Mouse (Mus musculus): ENCODE results near the gene Shb. TPM values are rescaled to one million over a fixed set of nuclear protein-coding genes. Genes with fewer than 3 reads are reported as not detected.
A peak's percentile ranks its signal among the peaks of the same experiment; 100 is the strongest.

Shb gene
- polyA plus RNA-seq, 1 experiment from 2014 or later = 11.3 TPM

DNA sequence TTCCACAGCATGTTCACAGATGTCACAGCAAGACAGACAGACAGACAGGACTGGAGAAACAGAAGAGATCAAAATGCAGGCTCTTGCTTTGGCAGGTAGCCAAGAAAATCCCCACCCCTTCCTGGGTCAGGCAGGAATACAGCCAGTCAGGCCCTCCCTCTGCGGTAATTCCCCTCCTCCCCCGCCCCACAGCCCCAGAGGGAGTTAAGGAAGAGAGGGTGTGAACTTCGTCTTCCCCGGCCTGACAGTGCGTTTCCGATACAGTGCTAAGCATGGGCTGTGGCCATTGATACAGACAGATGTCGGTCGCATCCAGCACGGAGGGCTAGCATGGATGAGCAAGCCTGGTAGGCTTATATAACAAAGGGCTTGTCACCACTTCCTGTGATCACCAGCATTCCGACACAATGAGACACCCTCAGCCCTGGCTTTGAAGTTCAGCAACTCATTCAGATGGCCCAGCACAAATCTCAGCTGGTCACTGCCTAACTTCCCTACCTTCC is 18.4 kb downstream of the Shb start:
- DNase-seq (ENCODE audit: low spot score) = peak; percentile 81
- H3K4me1 ChIP-seq (ENCODE audit: control insufficient read depth, insufficient read depth, low read length) = peaks cover 43% of the 10 kb centered on the region
- ATAC-seq (ENCODE audit: low read depth) = peak; percentile 74
- no peak overlapping the region for H3K4me3 ChIP-seq (ENCODE audit: low read depth, low read length)
- no peak overlapping the region for H3K9ac ChIP-seq (ENCODE audit: low read depth, low read length)
- peak overlapping the region; percentile 31 for H3K4me2 ChIP-seq (ENCODE audit: low read depth, low read length)
- 5% methylated on average over 9 of the region's 10 CpGs for WGBS
- H3K36me3 ChIP-seq (ENCODE audit: control insufficient read depth, insufficient read depth, low read length) = no peaks in the 10 kb centered on the region
- H3K9me3 ChIP-seq (ENCODE audit: control insufficient read depth, low read length) = no peaks in the 10 kb centered on the region
- peak overlapping the region; percentile 61 for H3K27ac ChIP-seq (replicated peaks; ENCODE audit: low read depth, low read length)
- no peaks in the 10 kb centered on the region for H3K27me3 ChIP-seq (replicated peaks; ENCODE audit: control insufficient read depth, insufficient read depth, low read length)

DNA sequence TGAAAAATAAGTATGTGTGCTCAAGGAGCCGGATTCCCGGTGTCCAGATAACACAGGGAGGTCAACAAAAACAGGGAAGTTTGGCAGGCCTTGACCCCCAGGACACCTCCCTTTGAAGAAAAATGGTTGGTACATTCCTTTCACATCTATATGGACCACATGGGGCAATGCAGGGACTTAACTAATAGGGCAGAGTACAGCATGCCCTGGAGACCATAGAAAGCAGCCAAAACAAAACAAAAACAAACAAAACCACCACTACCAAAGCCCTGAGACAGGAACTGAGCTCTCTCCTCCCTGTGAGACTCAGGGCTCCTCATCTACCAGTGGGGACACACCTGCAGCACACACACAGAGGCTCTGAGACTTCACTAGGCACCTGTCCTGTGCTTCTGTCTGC is 18.9 kb downstream of the Shb start:
- H3K9ac ChIP-seq (ENCODE audit: low read depth, low read length) = no peak overlapping the region
- H3K4me2 ChIP-seq (ENCODE audit: low read depth, low read length) = peak overlapping the region; percentile 31; the same call in 1 of the 2 replicates
- no peaks in the 10 kb centered on the region for H3K36me3 ChIP-seq (ENCODE audit: control insufficient read depth, insufficient read depth, low read length)
- peak overlapping the region; percentile 61 for H3K27ac ChIP-seq (replicated peaks; ENCODE audit: low read depth, low read length)
- DNase-seq (ENCODE audit: low spot score) = no peak
- WGBS = 58% methylated on average over 2 of the region's 2 CpGs
- H3K4me1 ChIP-seq (ENCODE audit: control insufficient read depth, insufficient read depth, low read length) = peaks cover 45% of the 10 kb centered on the region
- no peak overlapping the region for H3K4me3 ChIP-seq (ENCODE audit: low read depth, low read length)
- H3K9me3 ChIP-seq (ENCODE audit: control insufficient read depth, low read length) = no peaks in the 10 kb centered on the region
- ATAC-seq (ENCODE audit: low read depth) = peak; percentile 16
- H3K27me3 ChIP-seq (replicated peaks; ENCODE audit: control insufficient read depth, insufficient read depth, low read length) = no peaks in the 10 kb centered on the region

DNA sequence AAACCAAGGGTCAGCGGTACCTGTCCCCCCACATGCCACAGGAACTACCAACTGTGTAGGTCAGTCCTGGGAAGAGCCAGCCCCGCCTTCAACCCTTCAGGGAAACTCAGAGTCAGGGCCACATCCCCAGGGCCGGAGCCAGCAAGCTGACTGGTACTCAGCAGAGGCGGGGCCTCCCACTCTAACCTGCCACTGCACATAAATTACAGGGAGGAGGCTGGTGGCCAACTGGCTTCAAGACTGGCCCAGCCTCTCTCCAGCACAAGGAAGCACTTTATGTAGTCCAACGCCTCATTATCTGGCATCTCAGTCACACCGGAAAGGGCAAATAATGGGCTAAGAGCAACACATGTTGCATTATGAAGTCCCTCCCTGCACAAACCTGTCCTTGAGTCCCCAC is 22.1 kb downstream of the Shb start:
- WGBS = 51% methylated on average over 5 of the region's 6 CpGs
- H3K27me3 ChIP-seq (replicated peaks; ENCODE audit: control insufficient read depth, insufficient read depth, low read length) = no peaks in the 10 kb centered on the region
- H3K9me3 ChIP-seq (ENCODE audit: control insufficient read depth, low read length) = no peaks in the 10 kb centered on the region
- no peak overlapping the region for H3K4me3 ChIP-seq (ENCODE audit: low read depth, low read length)
- H3K4me2 ChIP-seq (ENCODE audit: low read depth, low read length) = no peak overlapping the region
- no peaks in the 10 kb centered on the region for H3K36me3 ChIP-seq (ENCODE audit: control insufficient read depth, insufficient read depth, low read length)
- no peak overlapping the region for H3K27ac ChIP-seq (replicated peaks; ENCODE audit: low read depth, low read length)
- DNase-seq (ENCODE audit: low spot score) (no peak), ATAC-seq (ENCODE audit: low read depth) (no peak)
- peaks cover 56% of the 10 kb centered on the region for H3K4me1 ChIP-seq (ENCODE audit: control insufficient read depth, insufficient read depth, low read length)
- no peak overlapping the region for H3K9ac ChIP-seq (ENCODE audit: low read depth, low read length)

DNA sequence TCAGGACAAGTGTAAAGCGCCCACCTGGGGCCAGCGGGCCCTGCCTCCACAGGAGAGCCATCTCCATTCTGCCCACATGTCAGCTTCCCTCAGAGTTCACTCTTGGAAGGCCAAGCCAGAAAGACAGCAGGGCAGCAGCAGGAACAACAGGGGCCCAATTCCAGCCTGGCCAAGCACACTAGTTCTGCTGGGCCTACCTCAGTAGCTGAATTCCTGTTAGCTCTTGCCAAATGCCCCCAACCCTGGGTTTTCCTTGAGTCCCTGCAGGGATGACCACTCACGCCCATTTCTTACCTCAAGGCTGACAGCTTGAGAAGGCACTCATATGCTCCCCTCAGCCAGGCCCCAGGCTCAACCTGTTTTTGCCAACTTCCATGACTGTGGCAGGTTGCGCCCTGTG is 22.9 kb downstream of the Shb start:
- no peak for DNase-seq (ENCODE audit: low spot score)
- 65% methylated on average over 3 of the region's 4 CpGs for WGBS
- Histone ChIP-seq H3K9me3 (ENCODE audit: control insufficient read depth, low read length) (no peaks in the 10 kb centered on the region), H3K4me2 (ENCODE audit: low read depth, low read length) (no peak overlapping the region), H3K4me3 (ENCODE audit: low read depth, low read length) (no peak overlapping the region), H3K4me1 (ENCODE audit: control insufficient read depth, insufficient read depth, low read length) (peaks cover 51% of the 10 kb centered on the region), H3K27me3 (replicated peaks; ENCODE audit: control insufficient read depth, insufficient read depth, low read length) (no peaks in the 10 kb centered on the region), H3K9ac (ENCODE audit: low read depth, low read length) (no peak overlapping the region), H3K36me3 (ENCODE audit: control insufficient read depth, insufficient read depth, low read length) (no peaks in the 10 kb centered on the region), H3K27ac (replicated peaks; ENCODE audit: low read depth, low read length) (no peak overlapping the region; the same call in 1 of the 2 replicates)
- no peak for ATAC-seq (ENCODE audit: low read depth)

DNA sequence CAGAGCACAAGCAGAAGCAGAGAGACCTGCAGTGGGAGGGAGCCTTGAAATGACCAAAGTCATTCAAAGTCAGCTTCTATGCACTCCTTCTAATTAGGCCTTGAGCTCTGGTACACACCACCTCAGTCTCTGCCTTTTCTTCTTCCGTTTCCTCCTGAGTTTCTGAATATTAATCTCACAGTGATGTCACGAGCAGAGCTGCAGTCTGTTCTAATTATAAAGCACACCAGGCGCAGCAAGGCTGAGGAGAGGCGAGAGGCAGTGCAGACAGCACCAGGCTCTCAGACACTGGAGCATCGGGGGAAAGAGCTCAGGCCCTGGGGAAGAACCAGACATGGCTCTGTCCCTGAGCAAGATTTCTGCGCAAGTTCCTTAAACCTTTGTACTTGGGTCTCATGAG is 23.8 kb downstream of the Shb start:
- ATAC-seq (ENCODE audit: low read depth) = no peak
- H3K4me2 ChIP-seq (ENCODE audit: low read depth, low read length) = no peak overlapping the region
- H3K4me3 ChIP-seq (ENCODE audit: low read depth, low read length) = no peak overlapping the region
- H3K27ac ChIP-seq (replicated peaks; ENCODE audit: low read depth, low read length) = no peak overlapping the region; the same call in 1 of the 2 replicates
- no peaks in the 10 kb centered on the region for H3K9me3 ChIP-seq (ENCODE audit: control insufficient read depth, low read length)
- H3K36me3 ChIP-seq (ENCODE audit: control insufficient read depth, insufficient read depth, low read length) = no peaks in the 10 kb centered on the region
- H3K27me3 ChIP-seq (replicated peaks; ENCODE audit: control insufficient read depth, insufficient read depth, low read length) = no peaks in the 10 kb centered on the region
- 41% methylated on average over 6 of the region's 6 CpGs for WGBS
- DNase-seq (ENCODE audit: low spot score) = no peak
- H3K4me1 ChIP-seq (ENCODE audit: control insufficient read depth, insufficient read depth, low read length) = peaks cover 46% of the 10 kb centered on the region
- H3K9ac ChIP-seq (ENCODE audit: low read depth, low read length) = no peak overlapping the region

DNA sequence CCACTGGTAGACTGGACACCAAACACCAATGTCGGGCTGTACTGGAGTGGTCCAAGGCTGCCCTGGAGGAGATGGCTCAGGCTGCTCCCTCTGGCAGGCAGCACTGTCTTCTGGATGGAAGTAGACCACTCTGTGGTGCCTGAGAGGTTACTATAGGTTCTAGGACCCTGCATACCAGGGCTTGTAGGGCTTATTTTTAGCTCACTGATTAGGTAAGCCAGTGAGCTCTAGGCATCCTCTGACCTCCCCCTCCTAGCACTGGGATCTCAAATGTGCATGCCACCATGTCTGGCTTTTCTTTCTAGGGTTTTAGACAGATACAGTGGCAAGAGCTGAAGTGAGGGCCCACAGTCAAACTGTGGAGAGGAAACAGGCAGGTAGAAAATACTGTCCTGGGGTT is 24.8 kb downstream of the Shb start:
- Histone ChIP-seq H3K4me1 (ENCODE audit: control insufficient read depth, insufficient read depth, low read length) (peaks cover 42% of the 10 kb centered on the region), H3K9me3 (ENCODE audit: control insufficient read depth, low read length) (no peaks in the 10 kb centered on the region), H3K4me2 (ENCODE audit: low read depth, low read length) (no peak overlapping the region), H3K27ac (replicated peaks; ENCODE audit: low read depth, low read length) (no peak overlapping the region), H3K9ac (ENCODE audit: low read depth, low read length) (no peak overlapping the region), H3K4me3 (ENCODE audit: low read depth, low read length) (no peak overlapping the region), H3K36me3 (ENCODE audit: control insufficient read depth, insufficient read depth, low read length) (no peaks in the 10 kb centered on the region), H3K27me3 (replicated peaks; ENCODE audit: control insufficient read depth, insufficient read depth, low read length) (no peaks in the 10 kb centered on the region)
- WGBS = 33% methylated on average over 1 of the region's 1 CpGs
- DNase-seq (ENCODE audit: low spot score) (no peak), ATAC-seq (ENCODE audit: low read depth) (no peak)

DNA sequence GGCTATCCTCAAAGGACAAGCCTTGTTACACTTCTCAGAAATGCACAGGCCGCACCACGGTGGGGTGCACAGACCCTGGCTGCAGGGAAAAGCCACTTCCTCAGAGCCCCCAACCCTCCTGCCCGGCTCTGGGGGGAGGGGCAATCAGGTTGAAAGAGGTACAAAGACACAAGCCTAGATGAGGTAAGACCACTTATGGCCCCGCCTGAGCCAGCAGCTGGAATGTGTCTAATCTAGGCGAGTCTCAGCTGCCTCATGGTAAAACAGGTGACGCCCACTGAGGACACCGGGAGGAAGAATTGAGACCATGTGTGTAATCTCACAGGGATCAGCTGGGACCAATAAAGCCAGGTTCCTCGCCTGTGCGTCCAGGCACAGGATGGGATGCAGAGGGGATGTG is 25.2 kb downstream of the Shb start:
- H3K4me3 ChIP-seq (ENCODE audit: low read depth, low read length) = no peak overlapping the region
- 21% methylated on average over 9 of the region's 9 CpGs for WGBS
- H3K36me3 ChIP-seq (ENCODE audit: control insufficient read depth, insufficient read depth, low read length) = no peaks in the 10 kb centered on the region
- H3K4me1 ChIP-seq (ENCODE audit: control insufficient read depth, insufficient read depth, low read length) = peaks cover 42% of the 10 kb centered on the region
- peak; percentile 78 for DNase-seq (ENCODE audit: low spot score)
- peak; percentile 67; the same call in 1 of the 2 replicates for ATAC-seq (ENCODE audit: low read depth)
- H3K4me2 ChIP-seq (ENCODE audit: low read depth, low read length) = no peak overlapping the region; the same call in 1 of the 2 replicates
- 0 out of 2 replicates have a peak overlapping the region, but pooled peaks have one; percentile 16 for H3K9ac ChIP-seq (ENCODE audit: low read depth, low read length)
- no peaks in the 10 kb centered on the region for H3K27me3 ChIP-seq (replicated peaks; ENCODE audit: control insufficient read depth, insufficient read depth, low read length)
- H3K9me3 ChIP-seq (ENCODE audit: control insufficient read depth, low read length) = no peaks in the 10 kb centered on the region
- peak overlapping the region; percentile 24; the same call in 1 of the 2 replicates for H3K27ac ChIP-seq (replicated peaks; ENCODE audit: low read depth, low read length)

DNA sequence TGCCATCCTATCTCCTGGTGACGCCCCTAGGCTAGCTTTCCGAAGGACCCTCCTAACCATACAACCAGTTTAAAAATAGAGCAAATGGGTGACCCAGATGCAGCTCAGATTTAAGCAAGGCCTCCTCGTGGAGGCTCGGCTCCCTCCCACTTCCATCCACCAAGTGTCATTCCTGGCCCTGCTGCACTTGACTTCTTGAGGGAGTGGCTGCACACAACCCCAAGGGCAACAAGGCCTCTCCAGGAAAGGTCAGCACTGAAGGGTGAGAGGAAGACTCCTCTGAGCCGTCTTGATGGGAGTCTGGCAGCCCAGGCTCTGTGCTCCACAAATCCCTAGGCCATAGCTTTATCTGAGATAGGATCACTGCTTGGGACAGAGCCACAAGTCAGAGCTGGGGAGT is 25.7 kb downstream of the Shb start:
- Histone ChIP-seq H3K36me3 (ENCODE audit: control insufficient read depth, insufficient read depth, low read length) (no peaks in the 10 kb centered on the region), H3K27ac (replicated peaks; ENCODE audit: low read depth, low read length) (peak overlapping the region; percentile 24; the same call in 1 of the 2 replicates), H3K4me2 (ENCODE audit: low read depth, low read length) (no peak overlapping the region; the same call in 1 of the 2 replicates), H3K27me3 (replicated peaks; ENCODE audit: control insufficient read depth, insufficient read depth, low read length) (no peaks in the 10 kb centered on the region), H3K4me3 (ENCODE audit: low read depth, low read length) (no peak overlapping the region), H3K4me1 (ENCODE audit: control insufficient read depth, insufficient read depth, low read length) (peaks cover 42% of the 10 kb centered on the region), H3K9me3 (ENCODE audit: control insufficient read depth, low read length) (no peaks in the 10 kb centered on the region), H3K9ac (ENCODE audit: low read depth, low read length) (0 out of 2 replicates have a peak overlapping the region, but pooled peaks have one; percentile 16)
- no peak for ATAC-seq (ENCODE audit: low read depth)
- 19% methylated on average over 5 of the region's 5 CpGs for WGBS
- no peak for DNase-seq (ENCODE audit: low spot score)

DNA sequence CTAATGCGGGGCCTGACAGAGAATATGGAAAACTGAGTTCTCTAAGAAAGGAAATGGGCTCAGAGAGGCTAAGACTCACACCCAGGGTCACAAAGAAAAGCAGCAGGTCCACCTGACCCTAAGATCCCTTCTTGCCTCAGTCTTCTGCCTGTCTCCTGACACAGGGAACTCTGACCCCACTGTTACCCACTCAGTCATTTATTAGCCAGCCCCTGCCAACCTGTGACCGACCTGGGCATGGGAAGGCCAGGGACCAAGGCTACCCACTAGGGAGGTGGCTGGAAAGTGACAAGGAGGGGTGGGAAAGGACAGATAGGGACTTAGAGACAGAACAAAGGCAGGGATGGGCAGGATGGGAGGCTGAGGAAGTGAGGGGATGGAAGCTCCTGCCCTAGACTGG is 26.6 kb downstream of the Shb start:
- H3K4me2 ChIP-seq (ENCODE audit: low read depth, low read length) = no peak overlapping the region
- peaks cover 42% of the 10 kb centered on the region for H3K4me1 ChIP-seq (ENCODE audit: control insufficient read depth, insufficient read depth, low read length)
- no peaks in the 10 kb centered on the region for H3K36me3 ChIP-seq (ENCODE audit: control insufficient read depth, insufficient read depth, low read length)
- H3K27ac ChIP-seq (replicated peaks; ENCODE audit: low read depth, low read length) = no peak overlapping the region
- no peaks in the 10 kb centered on the region for H3K9me3 ChIP-seq (ENCODE audit: control insufficient read depth, low read length)
- DNase-seq (ENCODE audit: low spot score) (no peak), ATAC-seq (ENCODE audit: low read depth) (no peak)
- 91% methylated on average over 2 of the region's 2 CpGs for WGBS
- H3K9ac ChIP-seq (ENCODE audit: low read depth, low read length) = no peak overlapping the region
- no peak overlapping the region for H3K4me3 ChIP-seq (ENCODE audit: low read depth, low read length)
- H3K27me3 ChIP-seq (replicated peaks; ENCODE audit: control insufficient read depth, insufficient read depth, low read length) = no peaks in the 10 kb centered on the region

Data from embryonic facial prominence, embryonic 14.5 days (tissue).